Mouse (Mus musculus): Measurements from ENCODE around the gene Klhl7.

Klhl7 gene

DNA sequence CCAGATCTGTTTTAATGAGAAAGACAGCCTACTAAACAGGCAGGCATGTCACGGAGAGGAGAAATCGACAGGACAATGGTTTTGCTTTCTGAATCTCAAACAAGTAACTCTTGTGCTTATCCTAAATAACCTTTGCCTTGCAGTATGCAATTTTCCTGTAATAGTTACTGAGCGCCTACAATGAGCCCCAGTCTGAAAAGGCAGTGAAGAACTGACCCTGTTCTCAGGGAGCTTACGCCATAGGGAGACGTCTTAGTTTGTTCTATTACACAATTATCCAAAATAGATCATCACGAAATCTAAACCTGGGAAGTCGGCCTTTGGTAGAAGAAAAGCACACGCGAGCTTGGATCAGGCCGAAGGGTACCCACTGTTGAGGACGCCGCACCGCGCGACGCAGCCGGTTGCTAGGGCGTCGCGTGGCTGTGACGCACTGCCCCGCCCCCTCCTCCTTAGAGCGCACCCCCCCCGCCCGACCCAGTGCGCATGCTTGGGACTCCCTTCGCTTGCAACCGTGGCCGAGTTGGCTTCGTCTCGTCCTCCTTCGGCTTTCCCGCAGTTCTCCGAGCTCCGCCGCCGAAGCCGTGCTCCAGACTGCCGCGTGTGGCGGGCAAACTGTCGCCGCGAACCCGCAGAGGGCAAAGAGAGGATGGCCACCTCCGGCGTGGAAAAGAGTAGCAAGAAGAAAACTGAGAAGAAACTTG, at the start of gene Klhl7:
Gene Klhl7, plus strand, starts transcription at position 500 of the 704 bp plus-strand sequence.
- peak; percentile 91 for DNase-seq (ENCODE audit: low read depth, low spot score)

DNA sequence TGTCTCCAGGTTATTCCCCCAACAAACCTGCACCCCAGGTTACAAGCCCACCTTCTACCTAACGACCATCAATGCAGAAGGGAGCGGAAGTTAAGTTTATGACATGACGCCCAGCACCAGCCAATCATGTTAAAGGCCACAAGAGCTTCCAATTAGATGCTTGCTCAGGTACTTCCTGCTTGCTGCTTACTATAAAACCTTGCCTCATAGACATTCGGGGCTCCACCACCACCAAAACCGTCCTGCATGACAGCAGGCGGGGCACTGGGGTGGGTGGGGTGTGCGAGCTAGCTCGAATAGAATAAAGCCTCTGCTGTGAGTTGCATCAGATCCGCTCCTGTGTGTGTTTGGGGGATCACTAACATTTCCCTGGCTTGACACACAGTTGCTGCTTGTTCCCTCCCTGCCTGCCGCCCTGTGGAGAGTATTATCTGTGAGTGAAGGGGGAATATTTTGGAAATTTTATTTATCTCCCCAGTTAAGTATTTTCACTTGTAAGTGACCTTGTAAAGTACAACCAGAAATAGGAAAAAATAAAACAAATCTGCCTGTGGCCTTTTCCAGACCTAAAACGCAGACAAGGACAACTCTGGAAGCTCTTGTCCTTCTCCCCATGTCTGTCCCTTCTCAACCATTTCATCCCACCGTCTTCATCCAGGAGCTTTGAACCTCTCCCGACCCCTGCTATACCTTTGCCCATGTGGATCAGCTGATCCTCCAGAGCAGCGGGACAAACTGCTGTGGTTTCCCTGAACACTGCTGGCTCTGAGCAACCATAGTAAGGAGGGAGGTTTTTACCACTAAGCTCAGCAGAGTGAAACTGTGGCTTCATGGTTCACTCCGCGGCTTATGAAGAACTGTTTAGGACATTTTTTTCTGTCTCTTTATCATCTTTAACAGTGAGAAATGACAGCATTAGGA, 48.4 kb upstream of the Klhl7 start:
- no peak for DNase-seq (ENCODE audit: low read depth, low spot score)

DNA sequence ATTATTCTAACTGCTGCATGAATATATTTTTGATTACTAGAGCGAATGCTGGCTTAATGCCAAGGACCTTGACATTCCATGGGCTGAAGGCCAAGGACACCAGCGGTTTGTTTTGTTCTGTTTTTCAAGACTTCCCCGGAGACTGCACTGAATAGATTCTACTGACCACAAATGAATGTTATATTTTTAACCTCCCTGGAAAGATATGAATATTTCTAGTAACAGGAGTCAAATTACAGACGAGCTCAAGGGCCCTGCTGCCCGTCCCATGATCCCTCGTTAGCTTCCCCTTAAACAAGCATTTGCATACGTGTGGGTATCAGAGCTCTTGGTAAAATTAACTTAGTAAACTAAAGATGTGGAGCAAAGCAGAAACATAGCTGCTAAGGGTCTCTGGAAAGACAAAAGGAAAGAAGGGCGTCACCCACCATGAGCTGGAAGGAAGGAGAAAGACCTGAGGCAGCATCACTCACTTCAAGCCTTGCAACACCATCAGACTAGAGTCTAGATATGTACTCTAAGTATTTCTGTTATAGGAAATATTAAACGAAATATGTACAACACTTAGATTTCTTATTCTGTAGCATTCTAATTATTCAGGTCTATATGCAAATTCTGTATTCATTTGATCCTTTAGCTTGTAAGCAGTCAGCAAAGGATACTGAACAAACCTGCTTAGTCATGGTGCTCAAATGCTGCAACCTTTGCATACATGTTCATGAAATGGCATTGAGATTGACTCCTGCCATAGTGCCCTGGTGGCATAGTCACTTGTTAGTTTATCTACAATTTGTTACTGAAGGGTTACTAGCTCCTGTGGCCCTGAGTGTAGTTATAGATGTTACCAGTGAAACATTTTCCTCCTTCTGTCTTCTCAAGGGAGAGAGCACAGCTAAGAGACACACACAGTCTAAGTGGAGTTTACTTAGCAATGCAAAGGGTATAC, 46.9 kb upstream of the Klhl7 start:
- no peak for DNase-seq (ENCODE audit: low read depth, low spot score)

DNA sequence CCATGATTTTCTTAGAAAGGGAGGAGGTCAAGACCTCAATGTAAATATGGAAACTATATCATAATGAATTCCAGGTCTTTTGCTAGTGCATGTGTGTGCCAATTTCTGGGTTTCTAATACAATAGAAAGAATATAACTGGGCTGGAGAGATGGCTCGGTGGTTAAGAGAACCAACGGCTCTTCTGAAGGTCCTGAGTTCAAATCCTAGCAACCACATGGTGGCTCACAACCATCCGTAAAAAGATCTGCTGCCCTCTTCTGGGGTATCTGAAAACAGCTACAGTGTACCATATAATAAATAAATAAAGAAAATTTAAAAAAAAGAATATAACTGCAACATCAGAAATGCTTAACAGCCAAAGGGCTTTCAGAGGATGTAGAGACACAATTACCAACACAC, 46.0 kb upstream of the Klhl7 start:
- no peak for DNase-seq (ENCODE audit: low read depth, low spot score)

DNA sequence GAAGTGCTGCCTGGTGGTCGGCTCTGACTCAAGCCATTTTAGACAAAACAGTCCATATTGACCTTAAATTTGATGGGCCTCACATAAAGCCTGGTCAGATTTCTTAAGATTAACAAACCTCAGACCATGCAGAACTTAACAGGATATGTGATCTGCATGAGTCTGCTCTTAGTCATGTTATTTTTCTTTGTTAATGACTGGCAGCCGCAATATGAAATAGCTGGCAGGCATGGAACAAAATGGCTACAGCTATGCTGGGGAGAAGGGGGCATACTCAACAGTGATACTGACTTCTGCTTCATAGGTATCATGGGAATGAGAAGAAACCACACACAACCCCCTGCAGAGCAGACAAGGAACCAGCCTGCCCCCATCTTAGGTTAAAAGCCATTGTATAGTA, 43.5 kb upstream of the Klhl7 start:
- no peak for DNase-seq (ENCODE audit: low read depth, low spot score)

DNA sequence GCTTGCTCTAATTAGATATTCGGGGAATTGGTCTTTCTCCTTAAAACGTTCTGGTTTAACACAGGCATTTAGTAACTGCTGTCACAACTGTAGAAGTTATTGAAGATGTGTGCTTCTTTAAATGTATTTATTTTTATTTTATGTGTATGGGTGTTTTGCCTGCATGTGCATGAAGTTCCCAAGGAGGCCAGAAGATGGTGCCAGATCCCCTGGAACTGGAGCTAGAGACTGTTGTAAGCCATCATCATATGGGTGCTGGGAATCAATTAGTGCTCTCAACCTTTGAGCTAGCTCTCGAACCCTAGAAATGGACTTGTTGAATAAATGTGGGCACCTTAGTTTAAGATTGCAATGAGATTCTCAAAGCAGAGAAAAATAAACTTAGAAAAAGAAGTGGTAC, 42.8 kb upstream of the Klhl7 start:
- peak; percentile 39 for DNase-seq (ENCODE audit: low read depth, low spot score)

DNA sequence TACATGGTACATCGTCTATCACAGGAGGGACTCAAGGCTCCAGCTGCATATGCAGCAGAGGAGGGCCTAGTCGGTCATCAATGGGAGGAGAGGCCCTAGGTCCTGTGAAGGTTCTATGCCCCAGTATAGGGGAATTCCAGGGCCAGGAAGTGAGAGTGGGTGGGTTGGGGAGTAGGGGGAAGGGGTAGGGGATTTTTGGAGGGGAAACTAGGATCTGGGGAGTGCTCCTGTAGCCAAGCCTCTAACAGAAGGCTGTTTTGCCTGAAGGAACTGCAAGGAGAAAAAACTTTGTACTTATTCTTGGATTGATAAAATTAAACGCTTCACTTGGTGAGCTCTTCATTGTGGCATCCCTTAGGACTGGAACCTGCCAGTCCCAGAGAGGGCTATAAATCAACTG, 39.5 kb upstream of the Klhl7 start:
- DNase-seq (ENCODE audit: low read depth, low spot score), result no peak

DNA sequence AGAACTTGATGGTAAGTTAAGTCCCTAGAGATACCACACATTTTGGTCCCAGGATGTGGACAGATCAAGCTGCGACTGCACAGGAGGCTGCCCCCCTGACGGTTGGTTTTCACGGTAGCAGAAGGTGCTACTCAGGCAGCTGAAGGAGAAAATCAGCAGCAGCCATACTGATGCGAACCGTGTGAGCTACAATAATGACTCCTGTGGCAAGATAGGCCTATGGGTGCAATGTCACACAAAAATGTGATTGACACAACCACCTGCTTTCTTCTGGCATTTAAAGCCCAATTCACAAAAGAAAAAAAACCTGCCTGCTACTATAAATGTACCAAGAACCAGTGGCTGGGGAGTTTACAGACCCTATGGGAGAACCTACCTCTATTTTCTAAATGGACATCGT, 37.4 kb upstream of the Klhl7 start:
- no peak for DNase-seq (ENCODE audit: low read depth, low spot score)

DNA sequence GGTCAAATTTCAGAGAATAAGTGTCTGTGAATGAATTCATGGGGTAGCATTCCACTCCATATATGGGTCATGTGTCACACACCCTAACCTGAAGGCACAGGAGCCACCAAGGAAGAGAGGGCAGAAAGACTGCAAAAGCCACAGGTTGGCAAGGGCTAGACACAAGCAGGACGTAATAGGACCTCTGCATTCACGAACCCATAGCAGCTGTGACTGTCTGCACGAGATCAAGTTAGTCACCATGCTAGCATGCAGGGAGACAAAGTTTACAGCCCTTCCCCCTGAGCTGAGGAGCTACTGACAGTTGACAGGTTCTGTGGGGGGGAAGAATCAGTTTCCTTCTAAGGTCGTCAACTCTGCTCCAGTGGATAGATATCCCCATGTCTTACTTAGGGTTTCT, 36.9 kb upstream of the Klhl7 start:
- DNase-seq (ENCODE audit: low read depth, low spot score), result no peak

DNA sequence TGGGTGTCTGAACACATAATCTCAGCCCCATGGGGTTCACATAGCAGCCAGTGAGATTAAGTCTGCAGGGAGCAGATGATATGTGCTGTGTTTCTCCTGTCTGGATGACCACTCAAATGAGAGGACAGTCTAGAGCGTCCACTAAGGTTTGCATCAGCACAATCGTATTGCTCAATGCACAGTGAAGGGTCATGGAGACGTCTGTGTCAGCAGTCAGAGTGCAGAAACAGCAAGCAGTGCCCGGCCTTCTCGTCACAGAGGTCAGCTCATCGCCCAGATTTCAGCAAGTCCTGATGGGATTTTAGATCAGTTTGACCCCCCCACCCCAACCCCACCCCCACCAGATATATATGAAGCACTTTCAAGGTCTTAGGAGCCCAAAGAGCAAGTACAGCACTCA, 31.4 kb upstream of the Klhl7 start:
- DNase-seq (ENCODE audit: low read depth, low spot score), result no peak

DNA sequence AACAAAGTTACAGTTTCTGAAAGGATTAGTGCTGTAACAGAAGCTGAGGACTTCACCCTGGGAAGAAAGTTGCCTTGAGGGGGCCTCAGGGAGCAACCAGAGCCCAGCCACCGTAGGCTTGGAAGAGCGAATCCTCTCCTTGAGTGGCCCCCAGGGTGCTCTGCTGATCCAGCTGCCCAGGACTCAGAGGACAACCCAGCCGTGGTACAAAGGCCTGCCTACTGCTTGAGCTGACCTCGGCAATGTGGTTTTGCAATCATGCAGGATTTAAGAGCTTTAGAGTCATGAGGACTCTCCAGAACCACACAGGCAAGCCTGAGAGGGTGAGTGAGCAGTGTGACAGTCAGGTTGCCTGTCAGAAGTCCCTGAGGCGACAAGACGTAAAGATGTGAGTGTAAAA, 28.4 kb upstream of the Klhl7 start:
- DNase-seq (ENCODE audit: low read depth, low spot score), result no peak

DNA sequence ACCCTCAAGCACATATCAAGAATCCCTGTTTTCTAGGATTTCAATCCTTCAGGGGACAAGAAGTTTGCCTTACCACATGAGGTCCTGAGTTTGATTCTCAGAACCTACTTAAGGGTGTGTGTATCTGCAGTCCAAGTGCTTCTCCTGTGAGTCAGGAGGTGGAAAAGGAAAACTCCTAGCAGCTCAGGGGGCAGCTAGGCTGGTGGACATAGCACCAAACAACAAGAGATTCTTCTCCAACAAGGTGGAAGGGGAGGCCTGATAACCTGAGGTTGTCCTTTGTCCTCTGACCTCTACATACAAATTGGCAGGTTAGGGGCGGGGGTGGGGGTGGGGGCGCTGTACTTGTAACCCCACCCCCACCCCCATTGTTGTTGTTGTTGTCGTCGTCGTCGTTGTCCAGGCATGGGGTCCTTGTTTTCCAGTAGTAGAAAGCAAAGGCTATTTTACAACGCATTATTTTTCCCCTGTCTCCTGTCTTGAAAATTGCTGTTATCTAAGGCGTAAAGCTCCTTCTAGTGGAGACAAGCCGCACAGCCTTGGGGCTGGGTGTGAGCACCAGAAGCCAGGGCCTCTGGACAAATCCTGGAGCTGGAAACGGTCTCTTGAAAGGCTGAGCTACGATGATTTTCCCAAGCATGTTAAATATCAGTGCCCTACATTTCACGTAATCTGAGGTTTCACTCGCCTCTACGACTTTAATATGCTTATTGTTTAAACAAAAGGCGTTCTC, 23.3 kb upstream of the Klhl7 start:
- peak; percentile 62 for DNase-seq (ENCODE audit: low read depth, low spot score)

DNA sequence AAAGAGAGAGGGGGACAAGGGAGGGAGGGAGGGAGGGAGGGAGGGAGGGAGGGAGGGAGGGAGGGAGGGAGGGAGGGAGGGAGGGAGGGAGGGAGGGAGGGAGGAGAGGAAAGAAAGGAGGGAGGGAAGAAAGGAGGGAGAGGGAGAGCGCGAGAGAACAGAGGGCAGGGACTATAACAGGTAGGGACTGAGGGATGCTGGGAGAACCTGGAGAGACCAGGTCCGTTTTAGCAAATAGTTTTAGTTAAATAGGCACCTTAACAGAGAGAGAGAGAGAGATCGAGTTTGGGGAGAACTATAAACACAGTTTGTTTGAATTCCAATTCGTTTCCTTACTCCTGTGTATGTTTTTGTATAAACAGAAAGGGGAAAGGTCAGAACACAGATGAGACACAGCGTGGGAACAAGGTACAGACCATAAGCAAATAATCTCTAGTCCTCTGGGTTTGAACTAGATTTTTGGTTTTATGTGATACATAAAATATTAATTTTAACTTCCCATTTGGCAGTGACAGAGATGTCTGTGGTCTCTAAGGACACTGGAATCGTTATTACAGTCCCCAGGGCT, 22.6 kb upstream of the Klhl7 start:
- no peak for DNase-seq (ENCODE audit: low read depth, low spot score)

DNA sequence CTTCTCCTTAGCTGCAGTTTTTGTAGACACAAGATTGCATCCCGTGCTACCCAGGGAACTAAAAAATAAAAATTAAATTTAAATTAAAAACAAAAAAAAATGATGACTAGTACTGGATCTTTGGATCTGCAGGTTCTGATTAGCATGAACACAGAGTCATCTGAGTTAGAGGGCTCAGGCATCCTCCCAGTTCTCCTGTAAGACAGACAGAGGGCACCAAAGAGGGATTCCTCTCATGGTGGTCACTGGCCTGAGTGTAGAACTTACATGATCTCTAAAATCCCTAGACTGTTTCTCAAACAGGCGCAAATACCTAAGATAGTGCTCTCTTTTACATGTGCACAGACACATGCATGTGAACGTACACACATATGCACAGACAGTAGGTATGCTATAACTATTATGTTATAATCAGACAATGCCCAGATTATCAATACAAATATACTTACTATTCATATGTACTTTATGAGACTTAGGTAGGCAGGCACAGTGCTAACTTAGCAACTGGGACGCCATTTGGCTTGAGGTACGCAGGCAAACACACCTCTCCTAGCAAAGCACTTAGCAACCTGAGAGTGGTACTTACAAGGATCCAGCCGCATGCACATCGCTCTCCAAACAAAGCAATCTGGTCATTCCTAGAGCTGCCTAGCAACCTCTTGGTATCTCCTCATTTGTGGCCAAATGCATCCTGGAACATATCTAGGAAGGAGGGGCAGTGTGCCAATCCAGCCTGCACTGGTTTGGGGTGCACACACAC, 21.8 kb upstream of the Klhl7 start:
- DNase-seq (ENCODE audit: low read depth, low spot score), result peak; percentile 46

DNA sequence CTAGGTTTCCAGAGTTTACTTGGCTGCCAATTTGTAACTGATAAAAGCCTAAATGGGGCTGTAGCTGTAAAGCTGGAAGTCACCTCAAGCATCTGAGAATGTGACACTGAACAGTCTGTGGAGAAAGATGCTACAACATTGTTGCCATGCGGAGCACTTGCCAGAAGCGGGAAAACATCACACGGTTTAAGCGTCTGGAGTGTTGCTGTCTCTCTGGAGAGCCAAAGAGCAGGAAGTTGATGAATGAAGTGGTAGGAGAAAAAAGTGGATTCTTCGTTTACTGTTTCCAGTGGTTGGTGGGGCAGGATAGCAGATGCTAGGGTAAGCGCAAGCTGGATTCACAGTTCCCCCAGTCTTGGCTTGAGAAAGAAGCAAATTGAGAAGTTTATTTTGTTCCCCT, 19.6 kb upstream of the Klhl7 start:
- no peak for DNase-seq (ENCODE audit: low read depth, low spot score)

DNA sequence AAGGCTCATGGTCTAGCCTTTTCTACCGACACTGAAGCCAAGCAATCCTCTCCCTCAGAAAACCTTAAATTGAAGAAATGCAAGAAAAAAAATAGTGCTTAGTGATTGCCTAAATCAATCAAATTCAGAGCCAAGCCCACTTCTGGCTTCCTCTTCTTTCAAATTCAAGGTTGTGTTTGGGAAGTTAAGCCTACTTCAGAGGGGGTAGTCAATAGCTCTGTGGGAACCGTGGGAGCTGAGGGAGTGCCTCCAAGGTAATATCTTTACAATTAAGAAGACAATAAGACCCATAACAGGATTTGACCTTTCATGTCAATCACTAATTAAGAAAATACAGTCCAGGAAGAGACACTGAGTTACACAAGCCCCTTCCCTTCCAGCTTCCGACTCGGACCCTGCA, 15.6 kb upstream of the Klhl7 start:
- DNase-seq (ENCODE audit: low read depth, low spot score), result peak; percentile 38

DNA sequence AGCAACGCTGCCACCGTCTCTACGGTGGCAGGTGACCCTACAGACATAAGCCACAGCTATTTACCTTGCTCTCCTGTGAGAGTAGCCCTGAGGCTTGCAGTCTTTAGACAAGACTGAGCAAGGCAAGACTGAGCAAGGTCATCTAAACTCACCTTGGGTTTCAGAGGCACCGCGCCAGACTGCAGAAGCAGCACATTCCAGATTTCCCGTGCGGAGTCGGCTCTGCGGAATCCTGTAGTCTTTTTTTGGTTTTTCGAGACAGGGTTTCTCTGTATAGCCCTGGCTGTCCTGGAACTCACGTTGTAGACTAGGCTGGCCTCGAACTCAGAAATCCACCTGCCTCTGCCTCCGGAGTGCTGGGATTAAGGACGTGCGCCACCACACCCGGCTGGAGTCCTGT, 14.2 kb upstream of the Klhl7 start:
- DNase-seq (ENCODE audit: low read depth, low spot score), result no peak

DNA sequence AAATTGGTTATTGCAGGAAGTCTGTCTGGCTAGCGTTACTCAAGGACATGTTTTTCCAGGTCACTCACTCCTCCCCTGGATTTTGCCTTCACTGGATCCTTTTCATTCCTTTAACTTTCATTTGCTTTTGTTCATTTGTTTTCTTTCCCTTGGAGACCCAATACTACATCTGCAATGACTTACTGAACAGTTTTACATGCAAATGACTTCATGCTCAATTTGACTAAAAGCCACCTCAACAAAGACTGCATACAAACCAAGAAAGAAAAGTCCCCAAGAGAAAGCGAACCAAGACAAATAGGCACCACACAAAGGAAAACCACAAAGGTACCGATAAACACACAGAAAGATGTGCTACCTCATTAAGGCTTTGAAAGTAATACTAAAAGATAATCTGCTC, 13.5 kb upstream of the Klhl7 start:
- DNase-seq (ENCODE audit: low read depth, low spot score), result no peak

DNA sequence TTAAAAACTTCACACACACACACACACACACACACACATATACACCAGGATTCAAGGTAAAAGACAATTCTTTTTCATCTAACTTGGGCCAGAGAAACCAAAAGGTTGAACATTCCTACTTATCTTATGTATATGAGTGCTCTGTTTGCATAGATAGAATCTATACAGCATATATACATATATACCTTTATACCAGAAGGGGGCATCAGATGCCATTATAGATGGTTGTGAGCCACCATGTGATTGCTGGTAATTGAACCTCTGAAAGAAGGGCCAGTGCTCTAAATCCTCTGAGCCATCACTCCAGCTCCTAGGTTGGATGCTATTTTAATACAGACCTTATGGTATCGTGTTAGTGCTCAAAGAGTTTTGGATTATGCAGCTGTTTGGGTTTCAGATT, 12.0 kb upstream of the Klhl7 start:
- DNase-seq (ENCODE audit: low read depth, low spot score), result peak; percentile 27

DNA sequence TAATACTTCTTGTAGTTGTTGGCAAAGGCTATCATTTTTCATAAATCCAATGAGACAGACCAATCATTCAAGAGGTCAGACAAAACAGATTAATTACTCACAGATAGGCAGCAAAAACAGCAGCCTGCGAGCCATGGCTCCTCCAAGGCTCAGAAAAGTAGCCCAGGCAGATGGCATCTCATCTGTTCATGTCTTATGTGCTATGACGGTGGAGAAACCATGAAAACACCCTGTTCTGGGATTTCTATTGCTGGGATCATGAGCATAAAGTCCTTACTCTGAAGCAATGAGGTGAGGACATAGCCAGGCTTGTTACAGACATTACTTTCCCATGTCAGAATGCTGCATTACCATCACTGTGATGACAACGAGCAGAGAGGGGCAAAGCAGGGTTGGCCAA, 7.9 kb upstream of the Klhl7 start:
- no peak for DNase-seq (ENCODE audit: low read depth, low spot score)

Data from ES-CJ7 (cell line).